Mouse (Mus musculus) G1E (cell line): ENCODE data around the gene Zfp672. TPM values are rescaled to one million over a fixed set of nuclear protein-coding genes. Genes with fewer than 3 reads are reported as not detected.
"Not testable (repeated sequence)": the region's sequence is repeated elsewhere in the genome, so short reads cannot be mapped to it uniquely, and the experiment has no call there.

Experiments
- ATAC-seq: 2 replicates; pipeline ENCODE4 v1.8.0; 2016; ENCODE audit warnings: mild to moderate bottlenecking; ENCODE audit not compliant: insufficient number of reproducible peaks, poor library complexity, low FRiP score, severe bottlenecking; ENCODE audit errors: extremely low read depth
- DNase-seq: peaks from one replicate; pipeline ENCODE4 v3.0.0; 2012; ENCODE audit warnings: low spot score
- H3K27me3 ChIP-seq: 2 replicates; pipeline ENCODE4 v1.6.1; 2012; ENCODE audit warnings: mild to moderate bottlenecking, low read length, inconsistent platforms; ENCODE audit not compliant: insufficient read depth
- H3K36me3 ChIP-seq: replicated peaks from 2 replicates; pipeline ENCODE3; 2012; ENCODE audit warnings: mild to moderate bottlenecking, inconsistent platforms
- H3K4me1 ChIP-seq: 2 replicates; pipeline ENCODE4 v1.6.1; 2012; ENCODE audit warnings: low read depth, low read length, inconsistent platforms, mixed read lengths; ENCODE audit not compliant: insufficient read depth
- H3K4me3 ChIP-seq: 2 replicates; pipeline ENCODE4 v1.5.1; 2012; ENCODE audit warnings: low read depth, mild to moderate bottlenecking, inconsistent platforms, low read length, moderate library complexity, mixed read lengths
- H3K9me3 ChIP-seq: replicated peaks from 2 replicates; pipeline ENCODE4 v1.6.1; 2012; ENCODE audit warnings: inconsistent platforms
- CTCF ChIP-seq: IDR thresholded peaks from 2 replicates; pipeline ENCODE4 v1.5.1; 2012; ENCODE audit warnings: low read depth, low read length, inconsistent platforms, mixed read lengths
- GATA1 ChIP-seq: IDR thresholded peaks from 2 replicates; pipeline ENCODE4 v1.6.1; 2012; ENCODE audit warnings: borderline replicate concordance, low read length, inconsistent platforms, mixed read lengths
- GATA2 ChIP-seq: IDR thresholded peaks from 2 replicates; pipeline ENCODE4 v1.6.1; 2012; ENCODE audit warnings: low read depth, low read length, inconsistent platforms, borderline replicate concordance
- POLR2AphosphoS5 ChIP-seq: IDR thresholded peaks from 2 replicates; pipeline ENCODE4 v1.6.1; 2012; ENCODE audit warnings: low read depth, low read length, inconsistent platforms; ENCODE audit not compliant: insufficient replicate concordance
- TAL1 ChIP-seq: conservative IDR thresholded peaks from 2 replicates; pipeline ENCODE4 v1.6.1; 2012; ENCODE audit warnings: low read depth, low read length, inconsistent platforms, mixed read lengths
- polyA plus RNA-seq: library from polyadenylated mRNA; stranded (reverse); fragments of >175 nt; gene quantifications from 2 replicates; pipeline ENCODE4 v1.2.3, GENCODE M21; 2012
- total RNA-seq, 2 experiments: library from RNA; stranded (forward) in 1 of 2; stranded (reverse) in 1 of 2; fragments of 200-1000 nt in 1 of 2; fragments of >200 nt in 1 of 2; fragmentation: Nextera tagmentation in 1 of 2; gene quantifications; 2 replicates each; pipeline ENCODE4 v1.2.3; 2014 to 2017

The Zfp672 gene
- total and polyA plus RNA-seq, 3 experiments, result 7.9 to 29.6 (median 27.1) TPM

GRCm38 (mm10) chr11:58364454-58364853 is 34.3 kb upstream of the Zfp672 start:
- H3K4me1 ChIP-seq, result peaks cover 23% of the 10 kb centered on the region

GRCm38 (mm10) chr11:58362562-58362961 is 32.4 kb upstream of the Zfp672 start:
- not testable (repeated sequence) for H3K27me3 ChIP-seq

More at GRCm38 (mm10) chr11:58364454-58364853, 34.3 kb upstream of the Zfp672 start:
- no peaks in the 10 kb centered on the region for H3K9me3 ChIP-seq
- no peak for TF ChIP-seq POLR2AphosphoS5
- no peak for DNase-seq
- no peak overlapping the region for H3K4me3 ChIP-seq
- no peak for ATAC-seq
- H3K36me3 ChIP-seq, result no peaks in the 10 kb centered on the region
- peaks cover 3% of the 10 kb centered on the region; the same call in 1 of the 2 replicates for H3K27me3 ChIP-seq

GRCm38 (mm10) chr11:58357844-58358534 is 27.9 kb upstream of the Zfp672 start:
- H3K27me3 ChIP-seq, result 0 out of 2 replicates have a peak, but pooled peaks cover 3% of the 10 kb centered on the region
- ATAC-seq (no peak), DNase-seq (no peak)
- no peaks in the 10 kb centered on the region for H3K36me3 ChIP-seq
- no peaks in the 10 kb centered on the region for H3K9me3 ChIP-seq
- TF ChIP-seq TAL1 (no peak), GATA2 (no peak), POLR2AphosphoS5 (no peak), GATA1 (no peak), CTCF (no peak)
- H3K4me1 ChIP-seq, result peaks cover 61% of the 10 kb centered on the region
- no peak overlapping the region for H3K4me3 ChIP-seq

More at GRCm38 (mm10) chr11:58362562-58362961, 32.4 kb upstream of the Zfp672 start:
- peaks cover 29% of the 10 kb centered on the region for H3K4me1 ChIP-seq
- not testable (repeated sequence) for H3K9me3 ChIP-seq, ATAC-seq, DNase-seq, H3K36me3 ChIP-seq, H3K4me3 ChIP-seq

GRCm38 (mm10) chr11:58357042-58357441 is 26.9 kb upstream of the Zfp672 start:
- Histone ChIP-seq H3K36me3 (no peaks in the 10 kb centered on the region), H3K4me3 (no peak overlapping the region), H3K9me3 (no peaks in the 10 kb centered on the region), H3K4me1 (peaks cover 67% of the 10 kb centered on the region), H3K27me3 (0 out of 2 replicates have a peak, but pooled peaks cover 3% of the 10 kb centered on the region)
- DNase-seq (no peak), ATAC-seq (no peak)
- no peak for TF ChIP-seq TAL1
- TF ChIP-seq POLR2AphosphoS5, result no peak
- no peak for TF ChIP-seq GATA2

GRCm38 (mm10) chr11:58354927-58355326 is 24.8 kb upstream of the Zfp672 start:
- Histone ChIP-seq H3K4me1 (peaks cover 62% of the 10 kb centered on the region), H3K4me3 (no peak overlapping the region; the same call in 1 of the 2 replicates), H3K36me3 (no peaks in the 10 kb centered on the region), H3K9me3 (no peaks in the 10 kb centered on the region), H3K27me3 (no peaks in the 10 kb centered on the region)
- no peak for DNase-seq
- TF ChIP-seq GATA1 (no peak), GATA2 (no peak), TAL1 (no peak), CTCF (no peak), POLR2AphosphoS5 (no peak)
- no peak for ATAC-seq

GRCm38 (mm10) chr11:58354476-58354875 is 24.3 kb upstream of the Zfp672 start:
- no peak for TF ChIP-seq TAL1
- no peak for TF ChIP-seq POLR2AphosphoS5
- ATAC-seq (no peak), DNase-seq (no peak)
- Histone ChIP-seq H3K36me3 (peaks cover 2% of the 10 kb centered on the region), H3K9me3 (no peaks in the 10 kb centered on the region), H3K27me3 (no peaks in the 10 kb centered on the region), H3K4me3 (no peak overlapping the region; the same call in 1 of the 2 replicates), H3K4me1 (peaks cover 58% of the 10 kb centered on the region)

- Histone ChIP-seq H3K27me3 (no peaks in the 10 kb centered on the region), H3K36me3 (peaks cover 9% of the 10 kb centered on the region), H3K4me1 (peaks cover 58% of the 10 kb centered on the region), H3K4me3 (peak overlapping the region; percentile 27; the same call in 1 of the 2 replicates), H3K9me3 (no peaks in the 10 kb centered on the region)
- ATAC-seq, result no peak
- TF ChIP-seq GATA2, result no peak
- DNase-seq, result no peak
Observed at GRCm38 (mm10) chr11:58353709-58354108, 23.6 kb upstream of the Zfp672 start.
